Mouse (Mus musculus) fibroblast of lung, adult 2 months (primary cell): ENCODE measurements around the gene Ctrl.
A peak's percentile ranks its signal among the peaks of the same experiment; 100 is the strongest.

Experiments
- DNase-seq: peaks from one replicate; pipeline ENCODE4 v3.0.0-alpha.2; 2011; ENCODE audit warnings: low read depth

Gene Ctrl

GRCm38 (mm10) chr8:105937496-105938305, 4.0 kb upstream of the Ctrl start:
- no peak for DNase-seq

- DNase-seq, result peak; percentile 67
These were observed 3.3 kb upstream of the Ctrl start for GRCm38 (mm10) chr8:105936866-105937475.

GRCm38 (mm10) chr8:105935863-105936603, 2.4 kb upstream of the Ctrl start:
- no peak for DNase-seq

- no peak for DNase-seq
These were observed 1.4 kb upstream of the Ctrl start for GRCm38 (mm10) chr8:105935105-105935504.

- DNase-seq, result no peak
These were observed 1.1 kb downstream of the Ctrl start for GRCm38 (mm10) chr8:105932525-105932924.

GRCm38 (mm10) chr8:105931271-105931670, 2.4 kb downstream of the Ctrl start:
- DNase-seq, result no peak

GRCm38 (mm10) chr8:105930602-105931001, 3.1 kb downstream of the Ctrl start:
- DNase-seq, result no peak

- DNase-seq, result no peak
These were observed 8.5 kb downstream of the Ctrl start for GRCm38 (mm10) chr8:105925123-105925522.

- DNase-seq, result no peak
These were observed 14.3 kb downstream of the Ctrl start for GRCm38 (mm10) chr8:105919390-105919789.

- DNase-seq, result no peak
These were observed 32.6 kb downstream of the Ctrl start for GRCm38 (mm10) chr8:105900941-105901616.

- DNase-seq, result peak; percentile 64
These were observed 33.3 kb downstream of the Ctrl start, which contains the start of gene Pskh1 for GRCm38 (mm10) chr8:105900180-105900940. Pskh1 (plus strand) TSS chr8:105900441.

GRCm38 (mm10) chr8:105897801-105898480, 35.7 kb downstream of the Ctrl start:
- DNase-seq, result no peak

- DNase-seq, result peak; percentile 57
These were observed 40.3 kb downstream of the Ctrl start, which contains the start of gene Nrn1l for GRCm38 (mm10) chr8:105893339-105893738. Nrn1l (plus strand) TSS chr8:105893567.

- no peak for DNase-seq
These were observed 41.2 kb downstream of the Ctrl start for GRCm38 (mm10) chr8:105892432-105892831.

- DNase-seq, result no peak
These were observed 42.8 kb downstream of the Ctrl start for GRCm38 (mm10) chr8:105890870-105891269.

- no peak for DNase-seq
These were observed 43.8 kb downstream of the Ctrl start for GRCm38 (mm10) chr8:105889756-105890465.
